Mouse (Mus musculus) embryonic fibroblast, embryonic 13.5 days (primary cell): ENCODE results near the gene Tmem132c.

Experiments used
- CTCF ChIP-seq: IDR thresholded peaks from 2 replicates; pipeline ENCODE4 v1.5.1; 2011; ENCODE audit warnings: mild to moderate bottlenecking, control low read depth, low read length, moderate library complexity, borderline replicate concordance; ENCODE audit not compliant: insufficient read depth
- POLR2A ChIP-seq: IDR thresholded peaks from 2 replicates; pipeline ENCODE4 v1.6.1; 2011; ENCODE audit warnings: low read depth, mild to moderate bottlenecking, control low read depth, low read length, moderate library complexity

GRCm38 (mm10) chr5:127477790-127478189 lies 236.2 kb downstream of the Tmem132c start:
- TF ChIP-seq CTCF (no peak), POLR2A (no peak)
